Mouse (Mus musculus): Measurements from ENCODE around the gene Sfxn2.
A peak's percentile ranks its signal among the peaks of the same experiment; 100 is the strongest.

The Sfxn2 gene

GRCm38 (mm10) chr19:46600371-46600770 is 27.2 kb downstream of the Sfxn2 start:
- DNase-seq: no peak

DNA sequence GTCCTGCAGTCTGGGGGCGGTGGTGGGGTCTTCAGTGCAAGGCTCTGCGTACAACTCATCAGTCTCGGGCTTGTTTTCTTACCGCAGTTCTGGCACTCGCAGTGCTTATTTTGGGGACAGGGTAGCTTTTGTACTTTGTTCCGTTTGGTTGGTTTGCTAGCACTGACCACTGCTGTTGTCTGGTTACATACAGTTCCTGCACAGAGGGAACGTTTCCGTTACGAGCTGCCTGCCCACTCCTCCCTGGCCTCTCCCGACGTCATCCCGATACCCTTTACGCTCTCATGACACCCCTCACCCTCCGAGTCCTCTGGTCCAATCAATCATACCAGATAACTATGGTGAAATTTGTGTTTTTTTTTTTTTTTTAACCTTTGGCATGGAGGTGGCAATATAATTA is 28.3 kb downstream of the Sfxn2 start:
- no peak for DNase-seq

DNA sequence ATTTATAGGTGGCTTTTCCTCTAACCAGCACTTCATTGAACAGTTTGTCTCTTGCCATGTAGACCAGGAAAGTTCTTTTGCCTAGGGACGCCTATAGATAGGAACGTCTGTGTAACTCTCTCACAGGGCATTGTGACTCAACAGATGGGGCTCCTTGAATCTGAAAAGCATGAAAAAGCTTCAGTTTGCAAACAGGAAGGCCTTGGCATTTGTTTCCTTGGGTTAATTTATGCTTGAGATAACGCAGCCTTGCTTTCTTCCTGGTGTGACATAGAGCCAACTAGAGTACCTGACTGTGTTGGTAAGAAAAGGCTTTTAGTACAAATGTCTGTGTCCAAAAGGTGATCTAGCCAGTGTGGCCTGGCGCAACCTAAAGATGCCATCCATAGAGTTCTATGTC is 29.2 kb downstream of the Sfxn2 start:
- DNase-seq: no peak

DNA sequence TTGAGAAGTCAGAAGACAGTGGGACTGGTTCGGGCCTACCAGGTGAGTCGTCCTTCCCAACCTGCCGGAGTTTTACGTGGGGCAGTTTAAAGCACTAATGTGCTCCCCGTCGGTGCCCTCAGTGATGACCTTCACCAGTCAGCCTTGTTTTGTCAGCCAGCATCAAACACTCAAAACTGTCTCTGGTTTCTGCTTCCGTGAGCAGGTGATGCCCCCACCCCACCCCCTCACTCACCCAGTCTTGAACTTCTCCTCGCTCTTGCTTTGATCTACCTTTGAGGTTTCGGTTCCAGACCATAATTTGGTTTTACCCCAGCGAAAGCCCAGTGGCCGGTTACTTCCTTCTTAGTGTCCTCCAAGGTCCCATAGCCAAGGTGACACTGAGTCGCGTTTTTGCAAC is 33.6 kb downstream of the Sfxn2 start:
- DNase-seq: no peak

DNA sequence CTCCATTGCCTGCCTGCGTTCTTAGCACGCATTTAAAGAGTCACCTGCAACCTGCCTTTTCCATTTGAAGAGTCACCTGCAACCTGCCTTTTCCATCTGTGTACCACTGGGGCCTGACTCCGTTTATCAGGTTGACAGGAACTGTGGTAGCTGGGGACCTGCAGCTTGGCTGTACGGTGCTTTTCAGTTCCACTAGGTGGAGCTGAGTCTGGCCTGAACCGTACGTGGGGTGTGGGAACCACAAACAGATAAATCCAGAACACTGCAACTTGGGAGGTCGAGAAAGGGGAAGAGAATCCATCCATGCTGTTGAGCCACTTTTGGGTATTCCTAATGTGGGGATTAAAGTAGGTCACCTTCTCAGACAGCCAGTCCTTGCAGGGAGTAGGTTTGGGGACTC is 34.3 kb downstream of the Sfxn2 start:
- peak; percentile 20 for DNase-seq

- no peak for DNase-seq
Observed at GRCm38 (mm10) chr19:46608158-46608557, 35.0 kb downstream of the Sfxn2 start.

DNA sequence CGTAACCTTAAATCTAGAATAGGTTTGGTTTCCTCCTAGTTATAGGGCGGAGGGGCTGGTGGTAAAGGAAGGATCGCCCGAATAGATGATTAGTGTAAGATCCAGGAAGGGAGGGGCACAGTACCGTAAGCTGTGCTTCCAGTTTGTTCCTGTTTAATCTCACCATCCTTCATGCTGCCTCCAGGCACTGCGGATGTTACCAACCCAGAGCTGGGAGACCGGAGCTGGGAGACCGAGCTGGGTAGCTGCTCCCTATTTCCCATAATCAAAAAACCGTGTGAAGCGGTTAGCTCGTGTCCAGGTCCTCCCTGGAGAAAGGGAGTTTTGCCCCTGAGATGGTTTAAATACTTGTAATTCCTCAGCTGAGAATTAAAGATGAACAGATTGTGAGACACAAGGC is 43.2 kb downstream of the Sfxn2 start:
- no peak for DNase-seq

DNA sequence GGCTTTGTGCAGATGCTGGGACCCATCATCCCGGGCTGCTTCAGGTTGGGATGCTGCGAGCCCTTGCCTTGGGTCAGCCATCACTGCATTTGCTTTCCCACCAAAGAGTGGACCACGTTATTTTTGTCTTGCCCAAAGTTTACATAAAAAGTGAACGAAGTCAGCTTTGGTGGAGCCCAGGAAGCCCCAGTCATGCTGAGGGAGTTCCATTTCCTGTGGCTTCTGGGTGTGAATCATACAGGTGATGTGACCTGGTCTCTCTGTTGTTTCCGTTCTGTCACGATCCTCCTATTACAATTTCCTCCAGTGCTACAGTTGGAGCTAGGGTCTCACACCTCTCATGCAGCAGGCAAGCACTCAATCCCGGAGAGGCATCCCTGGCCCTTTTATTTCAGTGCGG is 44.2 kb downstream of the Sfxn2 start:
- DNase-seq: no peak

GRCm38 (mm10) chr19:46618322-46618721 is 45.2 kb downstream of the Sfxn2 start:
- no peak for DNase-seq

DNA sequence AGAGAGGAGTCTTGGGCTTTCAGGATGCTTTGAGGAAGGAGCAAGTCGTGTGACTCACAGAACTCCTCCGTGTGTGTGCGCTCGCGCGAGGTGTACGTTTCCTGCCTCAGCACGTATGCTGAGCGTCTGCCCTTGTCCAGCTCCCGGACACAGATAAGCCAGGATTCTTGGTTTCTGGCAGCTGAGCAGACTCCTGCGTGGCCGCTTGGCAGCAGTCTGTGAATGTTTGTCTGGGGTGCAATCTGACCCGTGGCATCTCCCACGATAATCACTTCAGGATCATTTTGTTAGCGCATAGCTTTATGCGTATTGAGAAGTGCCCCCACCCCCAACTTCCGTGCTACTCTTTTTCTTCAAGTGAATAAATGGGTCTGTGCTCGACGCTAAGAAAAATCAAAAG is 45.8 kb downstream of the Sfxn2 start:
- DNase-seq: peak; percentile 24

- no peak for DNase-seq
Observed at GRCm38 (mm10) chr19:46619518-46619917, 46.4 kb downstream of the Sfxn2 start.

DNA sequence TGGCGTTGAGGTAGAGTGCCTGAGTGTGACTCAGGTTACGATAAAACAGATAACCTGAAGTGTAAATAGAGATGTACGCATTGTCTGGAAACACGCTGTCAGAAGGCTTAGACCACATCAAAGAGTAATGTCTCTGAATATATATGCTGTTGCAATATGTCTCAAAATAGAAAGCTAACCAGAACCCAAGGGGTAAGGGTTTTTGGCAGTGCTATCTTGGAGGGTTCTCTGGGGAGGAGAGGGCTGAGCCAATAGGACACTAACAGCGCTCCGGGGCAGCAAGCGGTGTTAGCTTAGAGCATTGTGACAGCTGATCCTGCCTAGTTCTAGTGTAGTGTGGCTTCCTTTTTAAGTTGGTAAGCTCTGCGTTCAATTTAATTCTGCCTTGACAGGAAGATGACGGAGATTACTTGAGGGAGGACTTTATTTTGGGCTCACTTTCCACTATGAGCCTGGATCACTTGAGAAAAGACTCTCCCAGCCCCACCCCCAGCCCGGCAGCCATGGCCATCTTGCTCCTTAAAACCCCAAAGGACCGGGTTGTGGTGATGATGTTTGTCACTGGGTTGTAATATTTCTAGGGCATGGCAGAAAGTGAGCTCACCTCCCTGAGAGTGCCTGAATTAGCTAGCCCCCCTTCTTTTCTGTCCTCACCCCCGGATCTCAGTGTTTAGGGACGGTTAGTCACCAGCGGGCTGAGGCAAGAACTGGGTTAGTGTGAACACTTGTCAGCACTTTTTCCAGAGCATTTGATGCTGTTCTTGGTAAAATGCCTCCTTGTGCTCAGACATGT is 47.0 kb downstream of the Sfxn2 start:
- DNase-seq: no peak

- no peak for DNase-seq
Observed at GRCm38 (mm10) chr19:46621236-46622183, 48.3 kb downstream of the Sfxn2 start.

DNA sequence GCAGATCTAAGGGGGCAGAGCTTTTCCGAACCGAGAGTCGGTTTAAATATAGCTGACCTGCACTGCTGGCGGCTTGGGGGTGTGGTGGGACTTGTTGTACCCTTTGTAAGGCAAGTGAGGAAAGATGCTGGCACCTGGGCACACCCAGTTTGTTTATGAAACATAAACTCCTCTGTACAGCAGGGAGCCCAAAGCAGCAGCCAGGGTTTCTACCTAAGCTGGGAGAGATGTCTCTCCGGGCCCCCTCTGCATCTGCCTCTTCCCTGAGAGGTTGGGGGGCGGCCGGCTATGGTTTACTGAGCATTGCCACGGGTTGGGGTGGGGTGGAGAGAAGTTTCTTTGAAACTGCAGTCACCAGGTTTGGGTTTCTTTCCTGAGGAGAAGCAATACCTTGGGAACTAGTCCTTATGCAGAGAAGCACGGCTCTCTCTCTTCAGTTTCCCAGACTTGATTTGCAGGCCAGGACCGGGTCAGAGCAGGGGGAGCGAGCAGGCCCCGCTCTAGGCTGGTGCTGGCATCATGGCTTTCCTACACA is 49.6 kb downstream of the Sfxn2 start:
- DNase-seq: no peak

DNA sequence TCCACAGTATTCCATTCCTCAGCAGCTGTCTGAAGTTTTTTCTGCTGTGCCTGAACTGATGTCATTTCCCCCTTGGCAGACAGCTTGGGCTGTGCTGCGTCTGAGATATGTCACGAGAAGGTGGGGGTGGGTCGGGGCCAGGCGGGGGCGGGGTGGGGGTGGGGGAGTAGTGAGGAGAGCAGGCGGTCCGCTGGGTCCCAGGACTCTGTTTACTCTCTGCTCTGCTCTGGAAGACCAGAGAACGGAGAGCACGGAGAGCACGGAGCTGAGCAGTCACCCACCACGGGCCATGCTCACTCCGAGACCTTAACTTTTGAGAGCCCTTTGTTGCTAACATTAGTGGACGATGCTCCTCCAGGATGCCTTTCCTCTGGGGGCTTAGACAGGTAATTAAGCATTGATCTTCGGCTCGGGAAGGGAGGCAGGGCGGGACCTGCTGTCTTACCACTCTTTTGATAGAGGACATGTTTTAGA is 50.1 kb downstream of the Sfxn2 start:
- peak; percentile 70 for DNase-seq

DNA sequence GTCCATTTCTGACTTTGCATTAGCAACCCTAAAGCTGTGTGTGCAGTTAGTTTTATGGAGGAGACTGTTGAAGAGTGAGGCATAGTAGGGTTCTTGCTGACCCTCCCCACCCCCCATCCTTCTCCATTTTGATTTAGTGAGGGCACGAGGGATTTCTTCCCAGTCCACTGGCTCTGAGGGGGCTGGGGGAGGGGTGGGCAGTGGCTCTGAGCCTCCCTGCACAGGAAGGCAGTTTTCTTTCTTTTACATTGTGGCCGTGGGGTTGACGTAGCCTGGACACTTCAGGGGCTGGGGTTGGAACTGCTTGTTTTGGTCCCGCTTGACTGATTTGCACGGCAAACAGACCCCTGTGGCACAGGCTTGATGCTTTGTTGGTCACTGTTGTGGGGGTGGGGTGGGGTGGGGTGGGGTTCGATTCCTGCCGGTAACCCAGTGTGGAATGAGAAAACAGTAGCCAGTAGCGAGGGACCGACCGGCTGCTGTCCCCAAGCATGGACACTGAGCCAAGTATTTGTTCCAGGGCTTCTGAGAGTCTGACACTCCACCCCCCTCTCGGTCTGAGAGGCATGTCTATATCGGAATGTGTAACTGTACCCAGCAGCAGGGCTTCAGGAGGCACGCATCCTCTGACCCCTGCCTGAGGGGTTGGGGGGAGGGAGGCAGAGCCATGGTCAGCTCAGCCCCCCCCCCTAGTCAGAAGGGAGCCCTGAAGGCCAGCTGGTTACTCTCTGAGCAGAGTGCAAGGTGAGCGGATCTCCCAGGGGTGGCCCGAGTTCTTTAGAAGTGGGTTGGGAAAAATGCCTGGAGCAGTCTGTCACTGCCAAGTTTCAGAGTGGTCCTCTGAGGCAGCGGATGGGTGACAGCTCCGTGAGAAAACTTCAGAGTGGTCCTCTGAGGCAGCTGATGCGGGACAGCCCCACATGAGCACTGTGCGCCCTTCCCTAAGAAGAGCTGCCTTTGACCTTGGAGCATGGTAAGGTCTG is 50.9 kb downstream of the Sfxn2 start:
- DNase-seq: peak; percentile 75

GRCm38 (mm10) chr19:46625015-46625414 is 51.9 kb downstream of the Sfxn2 start:
- no peak for DNase-seq

GRCm38 (mm10) chr19:46625519-46625918 is 52.4 kb downstream of the Sfxn2 start:
- no peak for DNase-seq

DNA sequence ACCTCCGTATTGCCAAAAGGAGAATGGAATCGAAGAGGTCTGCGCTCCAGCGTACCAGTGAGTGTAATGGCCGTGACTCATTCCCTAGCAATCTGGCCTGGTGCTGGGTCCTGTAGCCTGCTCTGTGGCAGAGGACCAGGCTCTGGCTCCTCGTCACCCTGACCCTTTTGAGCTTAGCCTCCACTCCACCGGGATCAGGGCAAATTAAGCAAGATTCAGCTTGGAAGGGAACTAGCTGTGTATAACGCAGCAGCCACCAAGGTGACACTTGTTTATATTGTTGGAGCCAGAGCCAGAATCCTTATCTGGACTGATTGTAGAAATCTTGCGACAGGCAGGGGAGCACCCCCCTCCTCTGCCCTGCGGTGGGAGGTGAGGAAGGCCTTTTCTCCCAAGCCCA is 55.2 kb downstream of the Sfxn2 start:
- no peak for DNase-seq

GRCm38 (mm10) chr19:46629807-46630206 is 56.6 kb downstream of the Sfxn2 start:
- no peak for DNase-seq

GRCm38 (mm10) chr19:46631637-46632036 is 58.5 kb downstream of the Sfxn2 start:
- no peak for DNase-seq

GRCm38 (mm10) chr19:46635766-46636165 is 62.6 kb downstream of the Sfxn2 start:
- DNase-seq: no peak
